Mouse (Mus musculus) cortical plate, adult 2 months (tissue): ENCODE results near the gene Il23r.

Experiments used
- CTCF ChIP-seq: fragments of 200-500 bp; IDR thresholded peaks from 2 replicates; pipeline ENCODE4 v1.5.1; 2011; ENCODE audit warnings: mild to moderate bottlenecking, control low read depth, low read length; ENCODE audit not compliant: insufficient read depth; ENCODE audit errors: extremely low read depth
- POLR2A ChIP-seq: fragments of 200-500 bp; IDR thresholded peaks from 2 replicates; pipeline ENCODE4 v1.6.1; 2011; ENCODE audit warnings: mild to moderate bottlenecking, low read length, control low read depth; ENCODE audit not compliant: insufficient read depth; ENCODE audit errors: extremely low read depth

DNA sequence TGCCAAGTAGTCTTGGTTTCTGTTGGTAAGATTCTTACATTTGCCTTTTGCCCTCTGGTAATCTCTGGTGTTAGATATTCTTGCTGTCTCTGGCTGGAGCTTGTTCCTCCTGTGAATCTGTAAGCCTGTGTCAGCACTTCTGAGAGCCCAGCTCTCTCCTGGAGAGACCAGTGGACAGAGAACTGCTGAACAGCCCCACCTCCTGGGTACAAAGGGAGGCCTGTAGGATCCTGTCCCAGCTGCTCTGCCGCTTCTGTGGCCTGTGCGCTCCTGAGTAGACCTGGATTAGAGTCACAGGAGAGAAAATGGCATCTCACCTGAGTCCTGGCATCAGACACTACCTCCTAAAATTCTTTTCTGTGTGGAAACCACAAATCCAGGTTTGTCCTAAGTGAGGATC lies 78.3 kb downstream of the Il23r start:
- TF ChIP-seq POLR2A (no peak), CTCF (no peak)
